Mouse (Mus musculus) thymus, adult 2 months (tissue): Measurements from ENCODE around the gene Mbd5. TPM values are rescaled to one million over a fixed set of nuclear protein-coding genes. Genes with fewer than 3 reads are reported as not detected.

ENCODE experiments used
- DNase-seq: peaks from one replicate; pipeline ENCODE4 v3.0.0; 2021
- H3K27ac ChIP-seq: fragments of 200-500 bp; 2 replicates; pipeline ENCODE4 v1.5.1; 2012; ENCODE audit warnings: low read length, control low read depth; ENCODE audit not compliant: control insufficient read depth, insufficient read depth
- H3K27me3 ChIP-seq: fragments of 200-500 bp; 2 replicates; pipeline ENCODE4 v1.6.1; 2012; ENCODE audit warnings: mild to moderate bottlenecking, low read length, moderate library complexity, mixed read lengths; ENCODE audit not compliant: control insufficient read depth, insufficient read depth
- H3K36me3 ChIP-seq: fragments of 200-500 bp; 2 replicates; pipeline ENCODE4 v1.6.1; 2012; ENCODE audit warnings: mild to moderate bottlenecking, low read length, moderate library complexity; ENCODE audit not compliant: control insufficient read depth, insufficient read depth
- H3K4me1 ChIP-seq: fragments of 200-500 bp; replicated peaks from 2 replicates; pipeline ENCODE4 v1.6.1; 2012; ENCODE audit warnings: low read length; ENCODE audit not compliant: control insufficient read depth, insufficient read depth
- H3K4me3 ChIP-seq: fragments of 200-500 bp; 2 replicates; pipeline ENCODE4 v1.5.1; 2012; ENCODE audit warnings: mild to moderate bottlenecking, low read length, control low read depth, moderate library complexity; ENCODE audit not compliant: control insufficient read depth, insufficient read depth
- CTCF ChIP-seq: fragments of 200-500 bp; IDR thresholded peaks from 2 replicates; pipeline ENCODE4 v1.5.1; 2012; ENCODE audit warnings: mild to moderate bottlenecking, control low read depth, low read length, moderate library complexity, borderline replicate concordance; ENCODE audit not compliant: control insufficient read depth, poor library complexity, insufficient read depth; ENCODE audit errors: extremely low read depth
- POLR2A ChIP-seq: fragments of 200-500 bp; IDR thresholded peaks from 2 replicates; pipeline ENCODE4 v1.6.1; 2012; ENCODE audit warnings: mild to moderate bottlenecking, low read length, control low read depth, moderate library complexity; ENCODE audit not compliant: control insufficient read depth, poor library complexity, insufficient read depth; ENCODE audit errors: extremely low read depth
- WGBS: fragments of 180-500 bp; shearing (Covaris S2); methylation state at CpG from one replicate; pipeline ENCODE4 v1.1.7; 2018; 5-methylcytosine and 5-hydroxymethylcytosine counted together
- polyA plus RNA-seq: library from polyadenylated mRNA; depleted of rRNA; stranded (reverse); fragments of >200 nt; gene quantifications from 2 replicates; pipeline ENCODE4 v1.2.3, GENCODE M21; 2012; rRNA removed

Gene Mbd5
- 10.0 and 10.7 TPM in 2 replicates for polyA plus RNA-seq

- H3K27ac ChIP-seq: peak within 1 kb of the TSS; percentile 93
- H3K4me3 ChIP-seq: peak within 1 kb of the TSS; percentile 89
- DNase-seq: peak; percentile 99
- under 1% methylated on average over 49 of the region's 49 CpGs for WGBS
- H3K4me1 ChIP-seq: no peaks in the 10 kb centered on the region
- no peak; the same call in 1 of the 2 replicates for TF ChIP-seq CTCF
- TF ChIP-seq POLR2A: peak; percentile 92
- no peaks in the 10 kb centered on the region for H3K36me3 ChIP-seq
- no peaks in the 10 kb centered on the region for H3K27me3 ChIP-seq
These were observed at the start of gene Mbd5 for GRCm38 (mm10) chr2:48948841-48949584. Gene Mbd5 (plus strand): TSS chr2:48949508.

- Histone ChIP-seq H3K27ac (no peak overlapping the region), H3K4me3 (no peak overlapping the region), H3K4me1 (no peaks in the 10 kb centered on the region), H3K27me3 (no peaks in the 10 kb centered on the region), H3K36me3 (peaks cover 47% of the 10 kb centered on the region)
- no peak for DNase-seq
- WGBS: 48% methylated on average over 2 of the region's 2 CpGs
- no peak for TF ChIP-seq POLR2A
- TF ChIP-seq CTCF: no peak
These were observed 40.4 kb upstream of the Mbd5 start for GRCm38 (mm10) chr2:48908866-48909265.

DNA sequence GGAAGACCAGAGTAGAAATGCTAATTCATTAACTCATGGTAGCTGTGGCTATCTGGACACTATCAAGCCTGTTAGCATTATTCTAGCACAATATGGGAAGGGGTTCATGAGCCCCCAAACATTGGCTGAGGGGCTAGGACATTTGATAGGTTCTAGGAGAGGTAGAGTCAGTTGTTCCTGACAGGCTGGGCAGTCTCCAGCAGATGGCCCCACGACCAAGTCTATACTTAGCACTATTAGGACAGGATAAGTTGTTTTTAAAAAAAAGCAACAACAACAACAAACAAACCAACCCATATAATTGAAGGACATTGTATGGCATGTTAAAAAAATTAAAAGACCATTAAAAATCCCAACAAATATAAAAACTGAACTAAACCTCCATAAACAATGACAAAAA is 35.1 kb upstream of the Mbd5 start:
- Histone ChIP-seq H3K4me1 (no peaks in the 10 kb centered on the region), H3K4me3 (no peak overlapping the region), H3K27ac (no peak overlapping the region), H3K27me3 (no peaks in the 10 kb centered on the region), H3K36me3 (peaks cover 36% of the 10 kb centered on the region)
- no peak for DNase-seq
- TF ChIP-seq CTCF (no peak), POLR2A (no peak)
- 86% methylated on average over 1 of the region's 1 CpGs for WGBS

DNA sequence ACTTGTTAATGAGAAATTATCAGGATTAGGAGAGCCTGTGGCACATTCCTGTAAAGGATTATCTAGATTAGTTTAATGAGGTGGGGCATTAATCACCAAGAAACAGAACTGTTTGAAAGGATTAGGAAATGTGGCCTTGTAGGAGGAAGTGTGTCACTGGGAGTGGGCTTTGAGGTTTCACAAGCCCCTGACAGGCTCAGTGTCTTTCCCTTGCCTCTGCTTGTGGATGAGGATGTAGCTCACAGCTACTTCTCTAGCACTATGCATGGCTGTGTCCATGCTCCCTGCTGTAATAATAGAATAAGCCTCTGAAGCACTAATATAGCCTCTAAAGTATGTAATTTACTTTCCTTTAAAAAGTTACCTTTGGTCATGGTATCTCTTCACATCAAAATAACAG is 33.5 kb upstream of the Mbd5 start:
- Histone ChIP-seq H3K36me3 (peaks cover 32% of the 10 kb centered on the region), H3K27me3 (no peaks in the 10 kb centered on the region), H3K4me1 (no peaks in the 10 kb centered on the region), H3K27ac (no peak overlapping the region), H3K4me3 (no peak overlapping the region)
- no peak for TF ChIP-seq POLR2A
- TF ChIP-seq CTCF: no peak
- no peak for DNase-seq

- Histone ChIP-seq H3K27me3 (no peaks in the 10 kb centered on the region), H3K4me1 (no peaks in the 10 kb centered on the region), H3K36me3 (peaks cover 38% of the 10 kb centered on the region), H3K4me3 (no peak overlapping the region), H3K27ac (no peak overlapping the region)
- no peak for DNase-seq
- 57% methylated on average over 2 of the region's 2 CpGs for WGBS
- TF ChIP-seq POLR2A (no peak), CTCF (no peak)
These were observed 14.2 kb upstream of the Mbd5 start for GRCm38 (mm10) chr2:48935058-48935457.

- WGBS: 59% methylated on average over 3 of the region's 3 CpGs
- no peak for DNase-seq
These were observed 1.5 kb upstream of the Mbd5 start for GRCm38 (mm10) chr2:48947761-48948160.

GRCm38 (mm10) chr2:48949743-48950251 is 489 bp downstream of the Mbd5 start:
- 0% methylated on average over 9 of the region's 9 CpGs for WGBS
- peak overlapping the region; percentile 89 for H3K4me3 ChIP-seq
- H3K36me3 ChIP-seq: no peaks in the 10 kb centered on the region
- H3K27ac ChIP-seq: peak overlapping the region; percentile 93
- no peaks in the 10 kb centered on the region for H3K4me1 ChIP-seq
- peak; percentile 63 for DNase-seq
- TF ChIP-seq POLR2A (no peak), CTCF (peak; percentile 18; the same call in 1 of the 2 replicates)
- no peaks in the 10 kb centered on the region for H3K27me3 ChIP-seq

More at GRCm38 (mm10) chr2:48947761-48948160, 1.5 kb upstream of the Mbd5 start:
- no peak overlapping the region for H3K4me3 ChIP-seq
- TF ChIP-seq CTCF (no peak), POLR2A (no peak)
- H3K27me3 ChIP-seq: no peaks in the 10 kb centered on the region
- no peaks in the 10 kb centered on the region for H3K36me3 ChIP-seq
- H3K4me1 ChIP-seq: no peaks in the 10 kb centered on the region
- no peak overlapping the region for H3K27ac ChIP-seq

DNA sequence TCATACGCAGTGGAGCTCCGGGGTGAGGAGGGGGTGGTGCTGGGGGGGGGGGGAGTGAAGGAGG is 776 bp downstream of the Mbd5 start, which contains the start of gene Orc4:
TSS of gene Orc4 (minus strand) at position 26 of the 64 bp plus-strand sequence.
- TF ChIP-seq CTCF (no peak), POLR2A (no peak)
- Histone ChIP-seq H3K4me1 (no peaks in the 10 kb centered on the region), H3K4me3 (peak within 1 kb of the TSS; percentile 89), H3K27me3 (no peaks in the 10 kb centered on the region), H3K27ac (peak within 1 kb of the TSS; percentile 93), H3K36me3 (no peaks in the 10 kb centered on the region)
- WGBS: 0% methylated on average over 2 of the region's 2 CpGs
- no peak for DNase-seq
